Mouse (Mus musculus) stomach, embryonic 16.5 days (tissue): ENCODE results near the gene Chn1. TPM values are rescaled to one million over a fixed set of nuclear protein-coding genes. Genes with fewer than 3 reads are reported as not detected.

Experiments
- polyA plus RNA-seq: library from polyadenylated mRNA; unstranded; fragments of >200 nt; fragmentation: Nextera tagmentation; extraction: Ambion mirVana; gene quantifications from 2 replicates; pipeline ENCODE4 v1.2.1, GENCODE M21; 2015

Chn1 gene
- polyA plus RNA-seq, 1 experiment from 2014 or later: 13.1 TPM

Other genes with a start within 250 kb of the Chn1 start
- 5.6 and 7.0 TPM in 2 replicates for gene Wipf1, start 245.6 kb downstream of the Chn1 start, polyA plus RNA-seq
- gene Chrna1, start 195.0 kb downstream of the Chn1 start, polyA plus RNA-seq: 0.16 and 1.7 TPM in 2 replicates
- gene Atf2, start 117.3 kb upstream of the Chn1 start, polyA plus RNA-seq: 60.2 and 65.4 TPM in 2 replicates
- gene Atp5g3, start 136.0 kb upstream of the Chn1 start, polyA plus RNA-seq: 1,111 and 1,187 TPM in 2 replicates